Mouse (Mus musculus) intestine, embryonic 14.5 days (tissue): ENCODE measurements around the gene Mif. TPM values are rescaled to one million over a fixed set of nuclear protein-coding genes. Genes with fewer than 3 reads are reported as not detected.
"Not testable (repeated sequence)": the region's sequence is repeated elsewhere in the genome, so short reads cannot be mapped to it uniquely, and the experiment has no call there.

ENCODE experiments used
- ATAC-seq: fragments of 200-750 bp; cut with Nextera tagmentation; replicated peaks from 2 replicates; pipeline ENCODE4 v1.8.0; 2017; ENCODE audit warnings: low read depth, moderate number of reproducible peaks, moderate TSS enrichment, moderate library complexity; ENCODE audit not compliant: low FRiP score, low TSS enrichment
- DNase-seq: peaks from one replicate; pipeline ENCODE4 v3.0.0-alpha.2; 2018; ENCODE audit warnings: low spot score
- H3K27ac ChIP-seq: fragments of 300-500 bp; sonication (generic); 2 replicates; pipeline ENCODE4 v1.5.1; 2014; ENCODE audit warnings: low read depth, mild to moderate bottlenecking, control low read depth
- H3K27me3 ChIP-seq: fragments of 300-500 bp; sonication (generic); replicated peaks from 2 replicates; pipeline ENCODE4 v1.6.1; 2014; ENCODE audit warnings: low read length, control low read depth; ENCODE audit not compliant: control insufficient read depth, insufficient read depth
- H3K36me3 ChIP-seq: fragments of 300-500 bp; sonication (generic); 2 replicates; pipeline ENCODE4 v1.6.1; 2014; ENCODE audit warnings: low read length, control low read depth; ENCODE audit not compliant: control insufficient read depth, insufficient read depth
- H3K4me1 ChIP-seq: fragments of 300-500 bp; sonication (generic); replicated peaks from 2 replicates; pipeline ENCODE4 v1.6.1; 2014; ENCODE audit warnings: low read length, control low read depth, mixed read lengths; ENCODE audit not compliant: control insufficient read depth, insufficient read depth
- H3K4me2 ChIP-seq: fragments of 300-500 bp; sonication (generic); 2 replicates; pipeline ENCODE4 v1.6.1; 2014; ENCODE audit warnings: low read length
- H3K4me3 ChIP-seq: fragments of 300-500 bp; sonication (generic); 2 replicates; pipeline ENCODE4 v1.5.1; 2014; ENCODE audit warnings: low read depth, low read length, control low read depth, mixed read lengths
- H3K9ac ChIP-seq: fragments of 300-500 bp; sonication (generic); 2 replicates; pipeline ENCODE4 v1.6.1; 2014; ENCODE audit warnings: mild to moderate bottlenecking, low read length
- H3K9me3 ChIP-seq: fragments of 300-500 bp; sonication (generic); 2 replicates; pipeline ENCODE4 v1.6.1; 2016; ENCODE audit warnings: low read length, control low read depth; ENCODE audit not compliant: control insufficient read depth
- WGBS: fragments of 180-500 bp; shearing (Covaris S2); extraction: QIAGEN DNeasy Blood & Tissue Kit; methylation state at CpG from one replicate; pipeline ENCODE4 v1.1.7; 2014; 5-methylcytosine and 5-hydroxymethylcytosine counted together
- polyA plus RNA-seq: library from polyadenylated mRNA; unstranded; fragments of >200 nt; fragmentation: Nextera tagmentation; extraction: Ambion mirVana; gene quantifications from 2 replicates; pipeline ENCODE4 v1.2.1, GENCODE M21; 2014

The Mif gene
- polyA plus RNA-seq, 1 experiment from 2014 or later: 3,193 TPM

DNA sequence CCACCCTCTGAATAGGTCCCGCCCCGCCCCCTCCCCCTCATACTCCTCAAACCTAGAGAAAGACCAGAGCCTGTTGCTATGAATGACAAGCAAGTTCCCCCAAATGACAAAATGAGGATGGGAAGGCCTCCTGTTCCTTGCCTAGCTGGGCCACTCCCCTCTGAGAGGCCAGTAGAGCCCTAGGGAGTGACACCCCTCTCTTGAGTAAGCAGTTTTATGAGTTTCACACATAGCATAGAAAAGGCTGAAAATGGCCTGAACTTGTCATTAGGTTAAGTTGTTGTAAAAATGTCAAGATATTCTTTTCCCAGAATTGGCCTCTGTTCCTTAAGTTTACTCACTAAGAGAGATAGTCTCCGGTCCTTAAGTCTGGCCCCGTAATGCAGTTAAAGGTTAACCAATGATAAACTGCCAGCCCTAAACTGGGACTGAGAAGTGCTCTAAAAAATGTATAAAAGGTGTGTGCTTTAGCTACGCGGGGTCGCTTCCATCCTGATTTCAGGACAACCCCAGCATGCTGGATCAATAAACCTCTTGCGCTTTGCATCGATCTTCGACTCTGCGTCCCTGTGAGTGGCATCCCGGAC, 7.4 kb downstream of the Mif start:
- Histone ChIP-seq H3K36me3 (peaks cover 10% of the 10 kb centered on the region), H3K4me2 (no peak overlapping the region), H3K27me3 (no peaks in the 10 kb centered on the region), H3K9ac (no peak overlapping the region), H3K27ac (no peak overlapping the region), H3K9me3 (no peaks in the 10 kb centered on the region), H3K4me3 (no peak overlapping the region), H3K4me1 (peaks cover 12% of the 10 kb centered on the region)
- 72% methylated on average over 12 of the region's 12 CpGs for WGBS
- DNase-seq (no peak), ATAC-seq (peak; percentile 47)

GRCm38 (mm10) chr10:75851681-75852080, 8.4 kb downstream of the Mif start:
- Histone ChIP-seq H3K27me3 (no peaks in the 10 kb centered on the region), H3K36me3 (peaks cover under 1% of the 10 kb centered on the region; the same call in 1 of the 2 replicates), H3K9ac (0 out of 2 replicates have a peak overlapping the region, but pooled peaks have one; percentile 13), H3K4me3 (no peak overlapping the region), H3K9me3 (no peaks in the 10 kb centered on the region), H3K4me2 (0 out of 2 replicates have a peak overlapping the region, but pooled peaks have one; percentile 4), H3K4me1 (peaks cover 12% of the 10 kb centered on the region), H3K27ac (peak overlapping the region; percentile 33; the same call in 1 of the 2 replicates)
- no peak for ATAC-seq
- no peak for DNase-seq
- 37% methylated on average over 3 of the region's 3 CpGs for WGBS

DNA sequence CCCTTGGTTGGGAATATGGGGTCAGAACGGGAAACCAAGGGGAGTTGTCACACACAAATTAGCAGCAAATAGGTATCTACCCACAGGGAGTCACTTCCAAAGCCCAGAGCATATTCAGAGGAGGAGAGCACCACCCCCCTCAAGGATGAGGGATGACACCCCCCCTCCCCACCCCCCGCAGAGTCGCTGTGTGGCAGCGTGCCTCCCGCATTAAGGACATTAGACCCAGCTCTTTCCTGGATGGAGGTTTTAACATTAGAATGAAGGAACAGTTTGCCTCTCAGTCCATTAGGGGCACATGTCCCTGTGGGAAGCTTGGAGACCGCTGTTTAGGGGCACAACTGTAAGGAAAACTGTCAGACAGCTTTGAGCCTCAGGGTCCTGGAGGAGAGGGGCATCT, 9.0 kb downstream of the Mif start:
- H3K4me2 ChIP-seq: peak overlapping the region; percentile 4; the same call in 1 of the 2 replicates
- peaks cover 12% of the 10 kb centered on the region for H3K4me1 ChIP-seq
- H3K36me3 ChIP-seq: no peaks in the 10 kb centered on the region
- H3K27ac ChIP-seq: peak overlapping the region; percentile 33; the same call in 1 of the 2 replicates
- no peaks in the 10 kb centered on the region for H3K27me3 ChIP-seq
- no peak overlapping the region for H3K9ac ChIP-seq
- H3K4me3 ChIP-seq: no peak overlapping the region
- ATAC-seq (no peak), DNase-seq (no peak)
- no peaks in the 10 kb centered on the region for H3K9me3 ChIP-seq
- WGBS: 12% methylated on average over 6 of the region's 6 CpGs

- Histone ChIP-seq H3K27ac (no peak overlapping the region), H3K9me3 (no peaks in the 10 kb centered on the region), H3K36me3 (no peaks in the 10 kb centered on the region), H3K4me1 (peaks cover 12% of the 10 kb centered on the region), H3K4me2 (no peak overlapping the region), H3K9ac (no peak overlapping the region), H3K4me3 (no peak overlapping the region), H3K27me3 (no peaks in the 10 kb centered on the region)
- ATAC-seq: no peak
- no peak for DNase-seq
- WGBS: 36% methylated on average over 3 of the region's 3 CpGs
Measured at GRCm38 (mm10) chr10:75848382-75848781, 11.7 kb downstream of the Mif start.

DNA sequence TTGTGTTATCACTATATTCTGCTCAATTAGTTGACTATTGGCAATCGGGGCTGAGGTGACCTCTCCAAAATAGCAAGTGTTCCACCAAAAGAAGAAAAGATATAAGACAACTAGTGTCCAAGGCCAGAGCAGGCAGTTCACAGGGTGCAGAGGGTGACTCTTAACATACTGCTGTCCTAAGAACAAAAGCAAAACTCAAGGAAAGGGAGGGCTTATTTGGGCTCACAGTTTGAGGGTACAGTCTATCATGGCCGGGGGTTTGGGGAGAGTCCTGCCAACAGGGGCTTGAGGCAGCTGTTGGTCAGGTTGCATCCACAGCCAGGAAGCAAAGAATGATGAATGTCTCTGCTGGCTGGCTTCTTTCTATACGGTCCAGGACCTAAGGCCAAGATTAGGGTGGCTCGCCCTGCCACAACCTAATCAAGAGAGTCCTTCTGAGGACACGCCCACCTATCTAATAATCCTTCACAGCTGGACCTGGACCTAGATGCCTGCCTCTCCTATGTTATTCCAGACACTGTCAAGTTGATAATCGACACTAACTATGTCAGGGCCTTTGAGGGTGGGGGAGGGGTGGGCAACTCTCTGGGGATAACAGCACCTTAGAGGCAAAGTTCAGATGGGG, 14.6 kb downstream of the Mif start:
- no peak for ATAC-seq

GRCm38 (mm10) chr10:75844800-75845199, 15.2 kb downstream of the Mif start:
- DNase-seq: no peak
- H3K27me3 ChIP-seq: no peaks in the 10 kb centered on the region
- no peaks in the 10 kb centered on the region for H3K9me3 ChIP-seq
- H3K36me3 ChIP-seq: no peaks in the 10 kb centered on the region
- 63% methylated on average over 1 of the region's 1 CpGs for WGBS
- ATAC-seq: no peak
- H3K9ac ChIP-seq: no peak overlapping the region
- H3K4me1 ChIP-seq: no peaks in the 10 kb centered on the region; the same call in 1 of the 2 replicates
- H3K4me3 ChIP-seq: no peak overlapping the region
- no peak overlapping the region for H3K4me2 ChIP-seq
- H3K27ac ChIP-seq: no peak overlapping the region

More for the DNA sequence above, 14.6 kb downstream of the Mif start:
- 81% methylated on average over 6 of the region's 6 CpGs for WGBS
- Histone ChIP-seq H3K4me1 (no peaks in the 10 kb centered on the region; the same call in 1 of the 2 replicates), H3K4me3 (no peak overlapping the region), H3K27me3 (no peaks in the 10 kb centered on the region), H3K4me2 (no peak overlapping the region), H3K9me3 (no peaks in the 10 kb centered on the region), H3K9ac (no peak overlapping the region), H3K27ac (no peak overlapping the region), H3K36me3 (no peaks in the 10 kb centered on the region)
- no peak for DNase-seq

DNA sequence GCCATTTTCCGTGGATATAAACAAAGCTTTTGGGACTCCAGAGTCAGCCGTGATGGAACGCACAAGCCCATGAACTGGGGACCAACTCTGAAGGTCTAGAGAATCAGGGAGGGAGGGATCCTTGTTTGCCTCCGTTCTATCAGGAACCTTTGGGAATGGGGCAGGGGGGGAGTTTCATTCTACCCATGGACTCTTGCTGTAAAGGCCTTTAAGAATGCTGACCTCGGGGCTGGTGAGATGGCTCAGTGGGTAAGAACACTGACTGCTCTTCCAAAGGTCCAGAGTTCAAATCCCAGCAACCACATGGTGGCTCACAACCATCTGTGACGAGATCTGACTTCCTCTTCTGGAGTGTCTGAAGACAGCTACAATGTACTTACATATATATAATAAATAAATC, 16.1 kb downstream of the Mif start:
- not testable (repeated sequence) for H3K4me2 ChIP-seq, H3K27me3 ChIP-seq, H3K36me3 ChIP-seq, H3K9me3 ChIP-seq, H3K4me3 ChIP-seq, H3K4me1 ChIP-seq, DNase-seq, H3K27ac ChIP-seq, H3K9ac ChIP-seq, ATAC-seq
- WGBS: 78% methylated on average over 6 of the region's 6 CpGs

DNA sequence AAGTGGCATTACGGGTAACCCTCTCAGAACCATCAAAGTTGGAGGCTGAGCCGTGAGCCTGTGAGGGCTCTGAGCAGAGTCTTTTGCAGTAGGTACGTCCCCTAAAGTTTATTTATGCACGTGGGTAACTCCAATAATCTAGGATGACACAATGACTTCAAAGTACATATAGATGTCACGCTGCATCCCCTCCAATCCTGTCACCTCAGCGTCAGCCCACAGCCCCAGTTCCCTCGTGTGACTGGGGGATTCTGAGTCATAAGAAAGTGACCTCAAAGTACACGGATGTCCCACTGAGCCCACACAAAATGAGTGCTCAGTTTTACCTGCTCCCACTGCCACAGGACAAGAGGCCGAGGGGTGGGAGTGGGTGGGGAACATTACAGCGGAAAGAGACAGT, 20.9 kb downstream of the Mif start:
- Histone ChIP-seq H3K4me2 (no peak overlapping the region), H3K36me3 (no peaks in the 10 kb centered on the region), H3K9me3 (no peaks in the 10 kb centered on the region), H3K27ac (no peak overlapping the region), H3K9ac (no peak overlapping the region), H3K27me3 (no peaks in the 10 kb centered on the region), H3K4me3 (no peak overlapping the region), H3K4me1 (peaks cover 24% of the 10 kb centered on the region)
- no peak for DNase-seq
- WGBS: 87% methylated on average over 10 of the region's 10 CpGs
- no peak for ATAC-seq
